Mouse (Mus musculus) G1E (cell line): ENCODE measurements around the gene Men1. TPM values are rescaled to one million over a fixed set of nuclear protein-coding genes. Genes with fewer than 3 reads are reported as not detected.

ENCODE experiments used
- ATAC-seq: 2 replicates; pipeline ENCODE4 v1.8.0; 2016; ENCODE audit warnings: mild to moderate bottlenecking; ENCODE audit not compliant: insufficient number of reproducible peaks, poor library complexity, low FRiP score, severe bottlenecking; ENCODE audit errors: extremely low read depth
- DNase-seq: peaks from one replicate; pipeline ENCODE4 v3.0.0; 2012; ENCODE audit warnings: low spot score
- H3K27me3 ChIP-seq: 2 replicates; pipeline ENCODE4 v1.6.1; 2012; ENCODE audit warnings: mild to moderate bottlenecking, low read length, inconsistent platforms; ENCODE audit not compliant: insufficient read depth
- H3K36me3 ChIP-seq: replicated peaks from 2 replicates; pipeline ENCODE3; 2012; ENCODE audit warnings: mild to moderate bottlenecking, inconsistent platforms
- H3K4me1 ChIP-seq: 2 replicates; pipeline ENCODE4 v1.6.1; 2012; ENCODE audit warnings: low read depth, low read length, inconsistent platforms, mixed read lengths; ENCODE audit not compliant: insufficient read depth
- H3K4me3 ChIP-seq: 2 replicates; pipeline ENCODE4 v1.5.1; 2012; ENCODE audit warnings: low read depth, mild to moderate bottlenecking, inconsistent platforms, low read length, moderate library complexity, mixed read lengths
- H3K9me3 ChIP-seq: replicated peaks from 2 replicates; pipeline ENCODE4 v1.6.1; 2012; ENCODE audit warnings: inconsistent platforms
- CTCF ChIP-seq: IDR thresholded peaks from 2 replicates; pipeline ENCODE4 v1.5.1; 2012; ENCODE audit warnings: low read depth, low read length, inconsistent platforms, mixed read lengths
- GATA1 ChIP-seq: IDR thresholded peaks from 2 replicates; pipeline ENCODE4 v1.6.1; 2012; ENCODE audit warnings: borderline replicate concordance, low read length, inconsistent platforms, mixed read lengths
- GATA2 ChIP-seq: IDR thresholded peaks from 2 replicates; pipeline ENCODE4 v1.6.1; 2012; ENCODE audit warnings: low read depth, low read length, inconsistent platforms, borderline replicate concordance
- POLR2AphosphoS5 ChIP-seq: IDR thresholded peaks from 2 replicates; pipeline ENCODE4 v1.6.1; 2012; ENCODE audit warnings: low read depth, low read length, inconsistent platforms; ENCODE audit not compliant: insufficient replicate concordance
- TAL1 ChIP-seq: conservative IDR thresholded peaks from 2 replicates; pipeline ENCODE4 v1.6.1; 2012; ENCODE audit warnings: low read depth, low read length, inconsistent platforms, mixed read lengths
- polyA plus RNA-seq: library from polyadenylated mRNA; stranded (reverse); fragments of >175 nt; gene quantifications from 2 replicates; pipeline ENCODE4 v1.2.3, GENCODE M21; 2012
- total RNA-seq, 2 experiments: library from RNA; stranded (forward) in 1 of 2; stranded (reverse) in 1 of 2; fragments of 200-1000 nt in 1 of 2; fragments of >200 nt in 1 of 2; fragmentation: Nextera tagmentation in 1 of 2; gene quantifications; 2 replicates each; pipeline ENCODE4 v1.2.3; 2014 to 2017

Men1 gene
- total and polyA plus RNA-seq, 3 experiments, result 30.9 to 146 (median 53.9) TPM

DNA sequence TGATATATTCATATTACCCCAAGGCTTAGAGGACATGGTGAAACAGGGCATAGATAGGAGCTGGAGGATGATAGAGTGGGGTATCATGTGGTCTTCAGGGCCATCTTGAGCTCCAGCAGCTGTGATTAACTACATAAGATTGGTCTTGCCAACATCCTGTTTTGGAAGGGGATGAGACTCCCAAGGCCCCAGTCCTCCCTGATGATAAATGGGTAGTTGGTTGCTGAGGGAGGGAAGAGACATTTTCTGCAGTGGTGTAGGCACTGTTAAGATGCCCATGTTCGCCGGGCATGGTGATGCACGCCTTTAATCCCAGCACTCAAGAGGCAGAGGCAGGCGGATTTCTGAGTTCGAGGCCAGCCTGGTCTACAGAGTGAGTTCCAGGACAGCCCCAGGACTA, 46.5 kb downstream of the Men1 start:
- H3K9me3 ChIP-seq, result no peaks in the 10 kb centered on the region
- no peak overlapping the region for H3K4me3 ChIP-seq
- no peak for ATAC-seq
- peaks cover 49% of the 10 kb centered on the region for H3K36me3 ChIP-seq
- TF ChIP-seq GATA1 (no peak), TAL1 (no peak), POLR2AphosphoS5 (no peak), CTCF (no peak), GATA2 (no peak)
- H3K27me3 ChIP-seq, result peaks cover 19% of the 10 kb centered on the region; the same call in 1 of the 2 replicates
- H3K4me1 ChIP-seq, result peaks cover 23% of the 10 kb centered on the region
- no peak for DNase-seq

DNA sequence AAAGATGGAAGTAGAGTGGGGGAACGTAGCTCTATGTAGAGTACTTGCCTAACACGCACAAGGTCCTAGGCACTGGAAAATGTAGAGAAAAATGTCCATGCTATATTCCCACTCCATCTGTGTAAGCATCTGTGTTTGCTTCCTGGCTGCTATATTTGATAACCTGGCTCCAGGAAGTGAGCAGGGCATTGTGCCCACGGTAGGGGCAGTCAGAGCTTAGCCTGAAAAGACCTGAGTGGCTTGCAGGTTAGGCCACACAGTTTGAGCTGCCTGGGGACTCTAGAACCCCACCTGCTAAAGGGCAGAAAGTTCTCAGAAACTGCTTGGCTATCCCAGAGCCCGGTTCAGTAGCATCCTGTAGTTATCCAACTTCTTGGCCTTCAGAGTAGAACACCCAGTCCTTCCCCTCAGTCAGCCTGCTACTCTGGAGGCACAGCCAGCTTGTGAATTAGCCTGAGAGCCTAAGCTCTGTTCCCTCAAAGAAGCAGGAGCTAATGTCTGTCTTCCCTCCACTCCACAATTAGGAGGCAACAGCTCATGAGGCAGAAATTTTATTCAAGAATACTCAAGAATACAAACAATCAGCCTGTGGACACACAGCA, 47.6 kb downstream of the Men1 start:
- Histone ChIP-seq H3K36me3 (peaks cover 37% of the 10 kb centered on the region), H3K4me1 (peaks cover 22% of the 10 kb centered on the region), H3K27me3 (peaks cover 31% of the 10 kb centered on the region), H3K9me3 (no peaks in the 10 kb centered on the region), H3K4me3 (no peak overlapping the region)
- ATAC-seq (no peak), DNase-seq (no peak)
- no peak for TF ChIP-seq GATA2
- TF ChIP-seq GATA1, result no peak
- no peak for TF ChIP-seq CTCF
- no peak for TF ChIP-seq TAL1
- TF ChIP-seq POLR2AphosphoS5, result no peak

DNA sequence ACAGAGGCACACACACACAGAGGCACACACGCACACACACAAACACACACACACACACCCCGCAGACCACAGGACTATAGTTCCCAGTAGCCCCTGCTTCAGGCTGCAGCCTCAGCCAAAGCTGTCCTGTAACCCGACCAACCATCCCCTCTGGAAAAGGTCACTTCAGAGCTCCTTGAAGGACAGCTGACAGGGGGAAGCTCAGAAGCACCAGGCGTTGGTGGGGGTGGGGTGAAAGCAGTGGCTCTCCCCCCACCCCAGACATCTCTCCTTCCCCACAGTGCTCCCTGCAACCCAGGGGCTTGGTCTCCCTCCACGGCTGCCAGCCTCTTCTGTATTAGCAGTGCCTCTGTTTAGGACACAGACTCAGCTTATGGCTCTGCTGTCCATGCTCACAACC, 48.7 kb downstream of the Men1 start:
- H3K4me1 ChIP-seq, result peaks cover 14% of the 10 kb centered on the region
- ATAC-seq, result no peak
- no peak for DNase-seq
- no peak overlapping the region for H3K4me3 ChIP-seq
- no peak for TF ChIP-seq POLR2AphosphoS5
- no peak for TF ChIP-seq GATA1
- no peak for TF ChIP-seq TAL1
- TF ChIP-seq CTCF, result no peak
- TF ChIP-seq GATA2, result no peak
- H3K9me3 ChIP-seq, result no peaks in the 10 kb centered on the region
- peaks cover 37% of the 10 kb centered on the region for H3K27me3 ChIP-seq
- peaks cover 26% of the 10 kb centered on the region for H3K36me3 ChIP-seq

DNA sequence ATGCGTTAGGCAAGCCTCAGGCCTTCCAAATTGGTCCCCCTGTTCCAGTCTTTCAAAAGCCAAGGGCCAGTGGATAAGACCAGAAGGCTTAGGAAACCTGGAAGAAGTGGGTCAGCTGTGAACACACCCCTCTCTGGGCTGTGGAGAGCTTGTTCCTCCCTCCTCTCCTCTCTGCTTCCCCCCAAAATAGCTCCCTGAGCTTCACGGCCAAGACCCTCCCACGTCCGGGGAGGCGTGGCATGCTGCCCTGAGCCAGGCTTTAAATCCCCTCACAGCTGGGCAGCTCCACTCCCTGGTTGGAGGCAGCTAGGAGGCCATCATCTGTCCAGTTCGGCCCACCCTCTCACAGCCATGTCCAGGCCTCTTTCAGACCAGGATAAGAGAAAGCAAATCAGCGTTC, 49.3 kb downstream of the Men1 start, which contains the start of gene Pygm:
Pygm (plus strand) TSS at position 272 of the 400 bp plus-strand sequence.
- peaks cover 20% of the 10 kb centered on the region for H3K36me3 ChIP-seq
- ATAC-seq, result no peak
- no peak within 1 kb of the TSS for H3K4me3 ChIP-seq
- TF ChIP-seq TAL1, result no peak
- TF ChIP-seq POLR2AphosphoS5, result no peak
- TF ChIP-seq GATA1, result no peak
- no peak for TF ChIP-seq GATA2
- no peak for TF ChIP-seq CTCF
- H3K27me3 ChIP-seq, result peaks cover 43% of the 10 kb centered on the region
- H3K9me3 ChIP-seq, result no peaks in the 10 kb centered on the region
- H3K4me1 ChIP-seq, result peaks cover 9% of the 10 kb centered on the region; the same call in 1 of the 2 replicates
- no peak for DNase-seq

DNA sequence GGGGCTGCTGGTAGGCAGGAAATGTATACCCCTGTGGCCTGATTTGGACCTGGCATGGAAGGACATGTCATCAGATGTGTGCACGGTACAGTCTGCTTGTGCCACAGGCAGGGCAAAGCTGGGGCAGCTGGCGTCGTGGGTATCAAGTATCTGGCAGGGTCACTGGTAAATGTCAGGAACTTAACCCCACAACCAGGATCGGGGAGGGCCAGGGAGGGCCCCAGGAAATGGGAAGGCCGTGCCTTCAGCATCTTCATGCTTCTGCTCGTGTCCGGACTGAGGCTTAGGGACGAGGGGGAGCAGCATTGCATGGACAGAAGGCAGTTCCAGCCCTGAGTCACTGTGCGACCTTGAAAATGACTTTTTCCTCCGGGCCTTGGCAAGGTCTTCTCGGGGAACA, 50.2 kb downstream of the Men1 start:
- no peak for ATAC-seq
- no peak overlapping the region for H3K4me3 ChIP-seq
- no peak for DNase-seq
- peaks cover 13% of the 10 kb centered on the region for H3K36me3 ChIP-seq
- no peaks in the 10 kb centered on the region for H3K9me3 ChIP-seq
- TF ChIP-seq GATA1 (no peak), TAL1 (no peak), GATA2 (no peak), CTCF (no peak)
- peaks cover 50% of the 10 kb centered on the region for H3K27me3 ChIP-seq
- peaks cover 15% of the 10 kb centered on the region for H3K4me1 ChIP-seq

DNA sequence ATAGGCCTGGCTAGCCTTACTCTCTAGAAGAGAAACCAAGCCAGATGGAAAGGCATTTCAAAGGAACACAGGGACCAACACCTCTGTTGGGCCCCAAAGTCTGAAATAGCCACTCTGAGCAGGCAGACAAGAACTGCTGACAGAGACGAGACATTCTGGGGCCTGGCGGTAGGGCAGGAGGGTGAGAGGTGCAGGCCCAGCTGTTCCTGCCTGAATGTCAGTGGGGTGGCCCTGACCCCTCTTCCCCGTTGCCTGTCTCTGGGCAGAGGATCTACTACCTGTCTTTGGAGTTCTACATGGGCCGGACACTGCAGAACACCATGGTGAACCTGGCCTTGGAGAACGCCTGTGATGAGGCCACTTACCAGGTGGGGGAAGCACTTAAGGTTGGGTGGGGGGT, 50.6 kb downstream of the Men1 start:
- Histone ChIP-seq H3K36me3 (peaks cover 9% of the 10 kb centered on the region), H3K4me3 (no peak overlapping the region), H3K9me3 (no peaks in the 10 kb centered on the region), H3K4me1 (peaks cover 15% of the 10 kb centered on the region), H3K27me3 (peaks cover 50% of the 10 kb centered on the region)
- no peak for ATAC-seq
- TF ChIP-seq GATA1, result no peak
- TF ChIP-seq POLR2AphosphoS5, result no peak
- no peak for TF ChIP-seq GATA2
- no peak for TF ChIP-seq TAL1
- no peak for TF ChIP-seq CTCF
- no peak for DNase-seq
